Mouse (Mus musculus): ENCODE results near the gene Mfrp. TPM values are rescaled to one million over a fixed set of nuclear protein-coding genes. Genes with fewer than 3 reads are reported as not detected.

Gene Mfrp
- polyA plus RNA-seq, 1 experiment from 2014 or later: 0.21 TPM

DNA sequence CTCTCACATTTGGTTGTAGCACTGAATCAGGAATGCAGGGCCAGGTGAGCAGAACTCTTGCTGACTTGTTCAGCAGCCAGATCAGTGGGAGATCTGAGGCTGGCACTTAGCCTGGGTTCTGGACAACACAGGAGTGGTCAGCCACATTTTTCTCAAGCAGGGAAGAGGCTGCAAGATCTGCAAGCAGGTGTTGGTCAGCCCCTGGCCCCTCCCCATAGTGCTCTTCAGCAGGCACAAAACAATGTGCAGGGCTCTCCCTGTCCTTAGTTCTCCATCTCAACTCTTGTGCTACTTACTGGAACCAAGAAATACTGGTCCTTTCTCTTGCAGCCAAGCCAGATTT lies 43.2 kb downstream of the Mfrp start:
- Histone ChIP-seq H3K9me3 (no peaks in the 10 kb centered on the region), H3K36me3 (peaks cover 75% of the 10 kb centered on the region), H3K27ac (no peak overlapping the region), H3K4me3 (no peak overlapping the region), H3K27me3 (ENCODE audit: insufficient read depth, poor library complexity, severe bottlenecking) (no peaks in the 10 kb centered on the region), H3K4me1 (peaks cover 14% of the 10 kb centered on the region)
- DNase-seq (ENCODE audit: low spot score): no peak

DNA sequence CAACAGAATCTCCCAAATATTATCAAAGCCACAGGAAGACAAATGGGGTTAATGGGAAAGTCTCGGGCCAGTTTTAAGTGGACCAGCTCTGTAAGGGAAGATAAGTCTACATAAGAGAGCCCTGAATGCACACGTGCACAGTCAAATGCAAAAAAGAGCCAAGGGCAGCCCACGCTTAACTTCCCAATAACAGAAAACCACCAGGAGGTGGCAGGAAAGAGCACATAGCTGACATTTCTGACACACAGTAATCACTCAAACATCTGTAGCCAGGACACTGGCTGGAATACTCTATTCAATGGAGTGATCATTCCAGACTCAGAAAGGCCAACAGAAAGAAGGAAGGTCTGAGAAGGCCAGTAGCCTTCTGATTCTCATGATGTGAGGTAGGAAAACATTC lies 45.8 kb downstream of the Mfrp start:
- 60% methylated on average over 3 of the region's 3 CpGs for WGBS
- no peak for DNase-seq (ENCODE audit: low spot score)
- no peaks in the 10 kb centered on the region for H3K9me3 ChIP-seq
- H3K4me1 ChIP-seq: peaks cover 10% of the 10 kb centered on the region
- peaks cover 74% of the 10 kb centered on the region for H3K36me3 ChIP-seq
- H3K4me3 ChIP-seq: no peak overlapping the region
- no peak overlapping the region for H3K27ac ChIP-seq
- no peaks in the 10 kb centered on the region for H3K27me3 ChIP-seq (ENCODE audit: insufficient read depth, poor library complexity, severe bottlenecking)

Other genes with a start within 250 kb of the Mfrp start
- 0.15 and 1.1 TPM in 2 replicates for gene Thy1, start 58.3 kb upstream of the Mfrp start, polyA plus RNA-seq (2016; fragmentation: Nextera tagmentation; extraction: Ambion mirVana)
- gene Usp2, start 34.7 kb upstream of the Mfrp start, polyA plus RNA-seq (2016; fragmentation: Nextera tagmentation; extraction: Ambion mirVana): 36.1 and 59.0 TPM in 2 replicates
- gene C1qtnf5, start 5.5 kb downstream of the Mfrp start, polyA plus RNA-seq (2016; fragmentation: Nextera tagmentation; extraction: Ambion mirVana): 0.50 TPM in 1 of 2 replicates, not detected in the other
- gene Gm49380, start 11.8 kb downstream of the Mfrp start, polyA plus RNA-seq (2016; fragmentation: Nextera tagmentation; extraction: Ambion mirVana): 0.07 and 0.18 TPM in 2 replicates
- 53.6 and 55.8 TPM in 2 replicates for gene Rnf26, start 11.8 kb downstream of the Mfrp start, polyA plus RNA-seq (2016; fragmentation: Nextera tagmentation; extraction: Ambion mirVana)
- gene Mcam, start 32.7 kb downstream of the Mfrp start, polyA plus RNA-seq (2016; fragmentation: Nextera tagmentation; extraction: Ambion mirVana): 34.6 and 67.0 TPM in 2 replicates
- 16.2 and 16.3 TPM in 2 replicates for gene Cbl, start 132.3 kb downstream of the Mfrp start, polyA plus RNA-seq (2016; fragmentation: Nextera tagmentation; extraction: Ambion mirVana)
- gene Ccdc153, start 138.9 kb downstream of the Mfrp start, polyA plus RNA-seq (2016; fragmentation: Nextera tagmentation; extraction: Ambion mirVana): not detected in 2 replicates
- gene Pdzd3, start 149.7 kb downstream of the Mfrp start, polyA plus RNA-seq (2016; fragmentation: Nextera tagmentation; extraction: Ambion mirVana): not detected in 2 replicates
- gene Nlrx1, start 166.9 kb downstream of the Mfrp start, polyA plus RNA-seq (2016; fragmentation: Nextera tagmentation; extraction: Ambion mirVana): 3.1 and 4.7 TPM in 2 replicates
- gene Abcg4, start 186.9 kb downstream of the Mfrp start, polyA plus RNA-seq (2016; fragmentation: Nextera tagmentation; extraction: Ambion mirVana): 3.4 and 3.9 TPM in 2 replicates
- gene Hinfp, start 203.9 kb downstream of the Mfrp start, polyA plus RNA-seq (2016; fragmentation: Nextera tagmentation; extraction: Ambion mirVana): 23.5 and 25.0 TPM in 2 replicates
- gene C2cd2l, start 218.6 kb downstream of the Mfrp start, polyA plus RNA-seq (2016; fragmentation: Nextera tagmentation; extraction: Ambion mirVana): 6.9 and 9.5 TPM in 2 replicates
- gene Dpagt1, start 224.3 kb downstream of the Mfrp start, polyA plus RNA-seq (2016; fragmentation: Nextera tagmentation; extraction: Ambion mirVana): 35.2 and 36.6 TPM in 2 replicates
- gene H2afx, start 233.0 kb downstream of the Mfrp start, polyA plus RNA-seq (2016; fragmentation: Nextera tagmentation; extraction: Ambion mirVana): 258 and 270 TPM in 2 replicates
- gene Hmbs, start 242.5 kb downstream of the Mfrp start, polyA plus RNA-seq (2016; fragmentation: Nextera tagmentation; extraction: Ambion mirVana): 276 and 285 TPM in 2 replicates

Measured in heart, embryonic 10.5 days (tissue).